Mouse (Mus musculus): ENCODE measurements around the gene Retnla.
"Not testable (repeated sequence)": the region's sequence is repeated elsewhere in the genome, so short reads cannot be mapped to it uniquely, and the experiment has no call there.

The Retnla gene

DNA sequence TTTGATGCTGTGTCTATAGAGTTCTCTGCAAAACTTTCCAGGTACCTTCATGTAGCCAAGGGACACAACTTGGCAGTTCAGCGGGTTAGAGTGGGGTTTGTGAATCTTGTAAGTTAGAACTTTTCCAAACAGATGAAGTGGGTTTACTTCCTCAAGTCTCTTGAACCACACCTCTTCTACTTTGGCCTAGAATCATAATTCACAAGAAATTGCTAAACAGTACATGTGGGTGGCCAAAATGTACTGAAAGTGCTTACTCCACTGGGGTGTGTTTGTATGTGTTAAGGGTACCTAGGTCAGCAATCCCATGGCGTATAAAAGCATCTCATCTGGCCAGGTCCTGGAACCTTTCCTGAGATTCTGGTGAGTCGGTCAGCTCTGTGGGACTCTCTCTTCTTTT lies at the start of gene Retnla:
TSS of gene Retnla (plus strand) at position 286 of the 400 bp plus-strand sequence.
- DNase-seq (ENCODE audit: low read depth, low spot score): no peak

DNA sequence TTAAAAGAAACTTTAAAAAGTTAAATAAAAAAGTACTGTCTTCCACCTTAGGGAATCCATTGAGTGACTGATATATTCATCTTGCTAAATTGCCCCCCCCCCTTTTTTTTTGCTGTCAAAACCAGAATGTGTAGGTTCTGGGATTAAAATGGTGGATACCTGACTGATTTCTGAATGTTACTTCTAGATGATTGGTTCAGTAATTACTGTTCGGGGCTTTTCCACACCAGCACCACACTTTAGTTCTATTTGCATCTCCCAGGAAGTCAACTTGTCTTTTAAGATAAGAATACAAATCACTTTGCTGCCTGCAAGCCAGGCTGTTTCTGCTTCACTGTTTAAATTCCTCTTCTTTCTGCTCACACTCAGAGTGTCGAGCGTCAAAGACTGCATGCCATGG lies 44.1 kb upstream of the Retnla start:
- DNase-seq (ENCODE audit: low read depth, low spot score): no peak

DNA sequence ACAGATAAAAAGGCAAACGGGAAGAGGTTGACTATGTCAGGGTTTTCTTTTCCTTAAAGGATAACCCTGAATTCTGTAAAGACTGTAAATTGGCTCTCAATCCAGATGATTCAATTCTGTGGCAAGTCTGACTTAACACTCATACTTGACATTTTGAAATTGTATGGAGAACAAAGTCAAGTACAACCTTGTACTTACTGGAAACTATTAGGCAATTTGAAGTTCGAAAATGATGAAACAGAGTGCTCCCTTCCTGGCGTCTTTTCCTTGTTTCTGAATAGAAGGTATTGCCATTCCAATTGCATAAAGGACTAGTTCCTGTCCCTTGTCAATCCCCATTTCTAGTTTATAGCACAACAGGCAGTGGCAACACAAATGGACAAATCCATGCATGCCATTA lies 42.9 kb upstream of the Retnla start:
- DNase-seq (ENCODE audit: low read depth, low spot score): no peak

DNA sequence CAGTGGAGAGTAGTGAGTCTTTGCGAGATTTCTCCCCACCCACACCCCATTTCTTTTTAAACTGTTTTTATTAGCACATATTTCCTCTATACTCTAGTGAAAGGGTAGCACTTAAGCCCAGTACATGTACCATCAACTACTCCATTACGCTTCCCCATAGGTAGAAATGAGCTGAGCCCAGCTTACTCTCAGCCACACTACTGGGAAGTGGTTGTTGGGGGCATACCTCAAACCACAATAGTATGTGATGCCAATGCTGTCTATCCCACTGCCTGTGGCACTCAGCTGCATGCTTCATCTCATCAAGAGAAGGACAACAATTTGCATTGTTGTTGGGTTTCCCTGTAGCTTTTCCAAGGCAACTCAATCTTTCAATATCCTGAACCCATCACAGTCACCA lies 41.4 kb upstream of the Retnla start:
- DNase-seq (ENCODE audit: low read depth, low spot score): no peak

DNA sequence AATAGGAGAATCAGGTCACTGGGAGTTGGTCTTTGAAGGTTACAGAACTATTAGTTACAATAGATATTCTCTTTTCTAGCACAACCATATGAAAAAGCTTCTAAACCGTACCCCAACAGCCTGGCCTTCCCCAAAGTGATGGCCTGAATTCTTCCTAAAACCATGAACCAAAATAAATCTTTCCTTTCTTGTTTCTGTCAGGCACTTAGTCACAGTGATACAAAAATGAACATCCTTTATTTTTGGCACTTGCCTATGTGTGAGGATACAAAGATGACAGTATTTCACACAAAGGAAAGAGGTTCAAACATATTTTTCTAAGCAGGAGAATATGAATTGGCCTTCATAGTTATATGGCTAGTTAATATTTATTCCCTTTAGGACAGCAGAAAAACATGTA lies 36.9 kb upstream of the Retnla start:
- no peak for DNase-seq (ENCODE audit: low read depth, low spot score)

DNA sequence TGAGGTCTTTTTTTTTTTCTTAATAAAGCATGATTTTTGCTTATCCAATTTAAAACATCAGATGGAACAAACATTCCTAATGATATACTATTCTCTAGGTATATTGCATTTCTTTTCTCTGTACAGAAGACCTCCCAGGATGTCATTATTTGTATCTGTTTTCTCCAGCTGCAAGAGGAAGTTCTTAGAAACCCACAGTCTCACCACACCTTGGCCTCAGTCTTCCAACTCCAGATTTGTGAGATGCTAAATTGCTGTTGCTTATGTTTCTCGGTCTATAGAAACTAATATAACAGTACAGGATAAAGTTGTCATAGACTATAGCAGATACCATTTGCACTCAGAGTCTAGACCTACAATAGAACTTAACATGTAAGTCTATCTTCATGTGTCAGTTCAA lies 35.8 kb upstream of the Retnla start:
- no peak for DNase-seq (ENCODE audit: low read depth, low spot score)

DNA sequence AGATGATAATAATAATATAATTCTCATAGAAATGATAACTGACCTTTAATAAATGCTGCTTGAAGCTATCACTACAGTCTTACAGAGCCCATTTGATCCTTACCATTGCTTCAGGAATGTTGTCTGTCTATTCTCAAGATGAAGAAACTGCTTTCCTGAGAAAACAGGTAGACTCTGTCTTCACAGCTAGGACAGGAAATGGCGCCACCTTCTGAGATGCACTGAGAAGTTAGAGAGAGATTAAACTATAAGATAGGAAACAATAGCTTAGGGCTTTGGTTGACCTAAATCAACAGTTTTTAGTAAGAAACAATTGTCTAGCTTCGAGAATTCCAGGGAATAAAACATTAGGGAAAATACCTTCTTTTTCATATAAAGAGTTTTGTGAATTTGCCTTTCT lies 33.0 kb upstream of the Retnla start:
- DNase-seq (ENCODE audit: low read depth, low spot score): peak; percentile 35

DNA sequence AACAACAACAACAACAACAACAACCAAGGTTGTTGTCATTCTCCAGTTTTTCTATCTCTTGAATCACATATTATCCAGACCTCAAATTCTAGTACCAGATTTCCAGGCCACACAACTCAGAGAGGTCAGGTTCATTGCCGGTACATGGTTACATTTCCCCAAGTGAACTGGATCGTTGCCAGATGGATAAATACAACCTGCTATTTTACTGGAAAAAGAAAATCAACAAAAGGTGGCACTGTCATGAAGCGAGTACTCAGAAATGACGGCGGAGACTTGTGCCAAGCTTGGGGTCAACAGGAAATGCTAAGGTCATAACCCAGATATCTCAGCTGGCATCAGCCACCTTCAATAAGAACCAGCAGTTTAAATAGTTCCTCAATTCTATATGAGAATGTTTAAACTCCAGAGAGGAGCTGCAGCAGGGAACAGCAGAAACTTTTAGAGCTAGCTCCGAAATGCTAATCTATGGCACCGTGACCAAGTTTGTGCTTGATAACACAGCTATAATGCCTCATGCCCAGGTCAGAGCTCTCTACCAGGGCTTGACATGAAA lies 30.4 kb upstream of the Retnla start:
- DNase-seq (ENCODE audit: low read depth, low spot score): no peak

DNA sequence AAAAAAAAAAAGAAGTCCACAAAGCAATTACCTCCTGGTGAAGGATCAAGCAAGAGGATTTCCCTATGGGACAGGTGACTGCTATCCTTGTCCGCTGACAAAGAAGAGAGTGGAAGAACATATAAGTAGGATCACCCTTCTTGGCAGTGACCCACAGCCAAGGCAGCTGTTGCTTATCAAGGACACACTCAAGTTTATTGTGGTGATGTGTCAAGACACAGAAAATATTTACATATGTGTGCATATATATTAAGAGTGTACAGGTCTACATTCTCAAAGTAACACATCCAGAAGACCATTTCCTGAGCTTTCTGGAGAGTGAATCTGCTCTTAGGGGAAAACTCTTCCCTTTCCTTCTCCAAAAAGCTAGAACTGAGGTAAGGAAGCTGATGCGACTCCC lies 25.7 kb upstream of the Retnla start, which contains the start of gene Retnlb:
TSS of gene Retnlb (plus strand) at position 162 of the 400 bp plus-strand sequence.
- DNase-seq (ENCODE audit: low read depth, low spot score): no peak

DNA sequence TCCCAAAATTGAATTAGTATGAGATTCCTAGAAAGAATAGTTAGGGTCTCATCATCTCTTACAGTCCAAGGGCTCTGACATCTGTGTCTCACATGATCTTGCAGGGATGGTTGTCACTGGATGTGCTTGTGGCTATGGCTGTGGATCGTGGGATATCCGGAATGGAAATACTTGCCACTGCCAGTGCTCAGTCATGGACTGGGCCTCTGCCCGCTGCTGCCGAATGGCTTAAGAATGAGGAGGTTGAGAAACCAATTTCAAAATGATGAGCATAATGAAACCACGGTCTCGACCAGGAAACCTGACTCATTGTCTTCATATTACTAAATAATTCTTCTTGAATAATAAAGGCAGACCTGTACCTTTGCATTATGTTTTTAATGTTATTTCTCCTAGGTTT lies 23.8 kb upstream of the Retnla start:
- DNase-seq (ENCODE audit: low read depth, low spot score): no peak

DNA sequence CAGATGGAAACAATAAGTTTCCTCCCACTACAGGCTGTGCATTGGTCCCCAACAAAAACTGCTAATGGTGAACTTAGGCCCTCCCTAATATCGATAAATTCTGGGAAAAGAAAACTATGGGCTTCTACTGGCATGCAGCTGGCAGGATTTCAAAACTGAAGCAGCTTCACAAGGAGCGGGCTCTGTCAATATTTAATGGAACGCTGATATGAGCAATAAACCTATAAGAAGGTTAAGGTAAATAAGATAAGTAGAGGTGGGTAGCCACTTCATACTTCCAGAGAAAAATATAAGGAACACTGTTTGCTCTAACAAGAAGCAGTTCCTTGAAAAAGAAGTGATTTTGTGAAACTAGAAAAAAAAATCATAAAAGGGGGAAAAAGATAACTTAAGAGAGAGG lies 15.9 kb upstream of the Retnla start:
- no peak for DNase-seq (ENCODE audit: low read depth, low spot score)

DNA sequence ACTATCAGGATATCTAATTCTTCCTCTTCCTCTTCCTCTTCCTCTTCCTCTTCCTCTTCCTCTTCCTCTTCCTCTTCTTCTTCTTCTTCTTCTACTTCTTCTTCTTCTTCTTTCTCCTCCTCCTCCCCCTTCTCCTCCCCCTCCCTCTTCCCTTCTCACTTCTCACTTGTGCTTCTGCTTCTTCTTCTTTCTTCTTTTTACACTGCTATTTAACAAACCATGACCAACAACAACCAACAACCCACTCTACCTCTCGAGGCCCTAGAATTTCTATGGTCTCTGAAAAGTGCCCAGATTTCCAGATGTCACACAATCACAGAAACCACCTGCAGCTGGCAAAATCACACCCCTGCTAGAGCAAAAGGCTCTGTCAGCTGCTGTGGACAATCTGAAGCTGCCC lies 14.7 kb upstream of the Retnla start:
- no peak for DNase-seq (ENCODE audit: low read depth, low spot score)

DNA sequence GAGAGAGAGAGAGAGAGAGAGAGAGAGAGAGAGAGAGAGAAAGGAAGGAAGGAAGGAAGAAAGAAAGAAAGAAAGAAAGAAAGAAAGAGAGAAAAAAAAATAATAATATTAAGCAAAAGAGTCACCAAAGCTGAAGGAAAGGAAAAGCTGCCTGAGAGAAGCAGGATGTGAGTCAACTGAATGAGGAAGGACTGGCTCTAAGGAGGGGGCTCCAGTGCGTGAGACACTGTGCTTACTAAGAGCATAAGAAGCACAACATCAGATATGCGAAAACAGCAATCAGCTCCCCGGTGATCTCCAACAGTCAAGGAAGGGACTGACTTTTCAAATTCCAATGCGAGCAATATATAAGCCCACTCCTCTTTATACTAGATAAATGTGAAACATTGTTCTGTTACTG lies 13.3 kb upstream of the Retnla start:
- DNase-seq (ENCODE audit: low read depth, low spot score): no peak

DNA sequence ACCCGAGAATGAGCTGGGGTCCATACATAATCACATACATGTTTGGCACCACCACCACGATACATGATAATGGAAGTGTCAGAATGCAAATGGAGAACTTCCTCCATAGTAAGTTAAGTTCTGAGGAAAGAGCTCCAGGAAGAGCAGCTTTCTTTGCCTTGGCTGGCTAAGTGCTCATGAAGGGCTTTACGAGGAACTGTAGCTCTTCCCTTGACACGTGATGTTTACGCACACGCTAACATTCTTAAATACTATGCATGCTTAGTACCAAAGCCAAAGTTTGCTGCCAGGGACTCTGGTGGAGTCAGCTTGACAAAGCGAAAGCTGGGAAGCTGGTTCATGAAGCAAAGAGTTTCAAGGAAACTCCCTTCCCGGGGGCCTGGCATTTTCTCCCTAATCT lies 10.3 kb upstream of the Retnla start:
- no peak for DNase-seq (ENCODE audit: low read depth, low spot score)

DNA sequence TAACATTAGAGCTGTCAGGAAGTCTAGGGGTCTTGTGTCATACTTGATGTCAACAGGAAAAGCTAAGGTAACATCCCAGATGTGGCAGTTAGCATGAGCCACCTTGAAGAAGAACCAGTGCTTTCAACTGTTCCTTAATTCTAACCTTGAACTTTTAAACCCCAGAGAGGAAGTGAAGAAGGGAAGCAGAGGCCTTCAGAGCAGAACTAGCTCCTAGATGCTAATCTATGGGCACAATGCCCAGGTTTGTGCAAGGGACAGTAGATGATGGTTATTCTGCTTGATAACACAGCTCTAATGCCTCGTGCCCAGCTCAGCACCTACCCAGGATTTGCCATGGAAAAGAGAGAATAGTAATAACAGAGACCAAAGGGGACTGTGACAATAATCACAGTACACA lies 8.7 kb upstream of the Retnla start:
- not testable (repeated sequence) for DNase-seq (ENCODE audit: low read depth, low spot score)

DNA sequence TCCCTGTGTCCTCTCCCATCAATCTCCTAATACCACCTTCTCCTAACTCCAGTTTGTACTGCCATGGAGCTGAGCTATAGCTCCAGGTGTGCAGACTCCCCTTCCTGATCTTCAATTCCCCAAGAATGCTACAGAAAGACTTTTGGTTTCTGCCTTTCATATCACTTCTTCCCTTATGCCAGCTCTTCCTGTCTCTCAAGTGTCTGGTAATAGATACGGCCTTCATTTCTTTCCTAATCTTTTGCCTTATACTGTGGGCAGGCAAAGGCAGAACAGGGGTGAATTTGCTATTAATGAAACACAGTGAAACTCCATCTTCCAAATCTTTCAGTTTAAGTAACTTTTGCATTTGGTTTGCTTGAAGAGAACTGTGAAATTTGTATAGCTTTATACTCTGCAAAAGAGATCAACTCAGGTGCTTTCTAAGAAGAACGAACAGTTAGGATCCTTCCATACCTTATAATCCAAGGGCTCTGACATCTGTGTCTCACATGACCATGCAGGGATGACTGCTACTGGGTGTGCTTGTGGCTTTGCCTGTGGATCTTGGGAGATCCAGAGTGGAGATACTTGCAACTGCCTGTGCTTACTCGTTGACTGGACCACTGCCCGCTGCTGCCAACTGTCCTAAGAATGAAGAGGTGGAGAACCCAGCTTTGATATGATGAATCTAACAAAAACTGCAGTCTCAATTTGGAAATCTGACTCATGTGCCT lies 1.5 kb downstream of the Retnla start:
- no peak for DNase-seq (ENCODE audit: low read depth, low spot score)

DNA sequence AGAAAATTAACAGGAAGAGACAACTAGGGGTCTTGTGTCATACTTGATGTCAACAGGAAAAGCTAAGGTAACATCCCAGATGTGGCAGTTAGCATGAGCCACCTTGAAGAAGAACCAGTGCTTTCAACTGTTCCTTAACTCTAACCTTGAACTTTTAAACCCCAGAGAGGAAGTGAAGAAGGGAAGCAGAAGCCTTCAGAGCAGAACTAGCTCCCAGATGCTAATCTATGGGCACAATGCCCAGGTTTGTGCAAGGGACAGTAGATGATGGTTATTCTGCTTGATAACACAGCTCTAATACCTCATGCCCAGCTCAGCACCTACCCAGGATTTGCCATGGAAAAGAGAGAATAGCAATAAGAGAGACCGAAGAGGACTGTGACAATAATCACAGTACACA lies 22.7 kb downstream of the Retnla start:
- DNase-seq (ENCODE audit: low read depth, low spot score): not testable (repeated sequence)

DNA sequence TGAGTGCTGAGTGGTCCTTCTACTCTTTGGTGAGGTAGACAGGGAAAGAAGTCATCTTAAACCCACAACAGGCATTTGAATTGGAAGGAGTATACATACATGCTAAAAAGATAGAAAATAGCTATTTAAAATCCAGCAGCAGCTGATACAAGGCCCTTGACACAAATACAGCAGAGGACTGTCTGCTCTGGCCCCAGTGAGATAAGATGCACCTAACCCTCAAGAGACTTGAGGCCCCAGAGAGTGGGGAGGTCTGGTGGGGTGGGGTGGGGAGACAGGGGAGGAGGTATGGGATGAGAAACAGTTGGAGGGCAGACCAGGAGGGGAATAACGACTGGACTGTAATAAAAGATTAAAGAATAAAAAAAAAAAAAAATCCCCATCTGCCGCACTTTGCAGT lies 25.3 kb downstream of the Retnla start:
- DNase-seq (ENCODE audit: low read depth, low spot score): no peak

DNA sequence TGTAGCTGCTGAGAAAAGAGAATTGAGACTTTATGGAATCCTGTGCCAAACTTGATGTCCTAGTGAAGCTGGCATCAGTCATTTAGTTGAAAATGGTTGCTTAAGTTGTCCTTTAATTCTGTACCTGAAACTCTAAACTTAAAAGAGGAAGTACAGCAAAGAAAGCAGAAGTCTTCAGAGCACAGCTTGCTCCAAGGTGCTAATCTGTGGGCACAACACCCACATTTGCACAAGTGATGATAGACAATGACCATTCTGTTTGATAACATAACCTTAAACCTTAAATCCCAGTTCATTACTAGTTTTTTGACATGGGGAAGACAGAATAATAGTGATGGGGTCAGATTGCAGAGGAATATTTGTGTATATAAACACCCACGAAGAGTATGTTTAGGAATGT lies 26.3 kb downstream of the Retnla start:
- no peak for DNase-seq (ENCODE audit: low read depth, low spot score)

DNA sequence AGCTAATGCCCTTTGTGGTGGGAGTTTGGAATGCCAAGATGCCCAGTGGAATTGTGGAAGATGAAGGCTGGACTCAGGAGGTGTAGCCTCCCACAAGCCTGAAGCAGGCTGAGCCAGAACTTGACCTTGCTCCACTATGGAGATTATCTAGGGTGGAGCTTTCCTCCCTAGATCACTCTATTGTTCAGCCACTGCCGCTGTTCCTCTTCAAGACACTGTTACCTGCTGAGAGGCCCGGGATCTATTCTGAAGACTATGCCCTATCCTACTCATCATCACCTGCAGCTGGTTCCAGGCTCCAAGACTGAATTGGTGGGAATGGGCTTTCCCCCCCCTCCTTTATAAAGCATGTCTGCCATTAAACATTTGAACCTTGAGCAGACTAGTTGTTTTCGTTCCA lies 27.3 kb downstream of the Retnla start:
- DNase-seq (ENCODE audit: low read depth, low spot score): peak; percentile 72

DNA sequence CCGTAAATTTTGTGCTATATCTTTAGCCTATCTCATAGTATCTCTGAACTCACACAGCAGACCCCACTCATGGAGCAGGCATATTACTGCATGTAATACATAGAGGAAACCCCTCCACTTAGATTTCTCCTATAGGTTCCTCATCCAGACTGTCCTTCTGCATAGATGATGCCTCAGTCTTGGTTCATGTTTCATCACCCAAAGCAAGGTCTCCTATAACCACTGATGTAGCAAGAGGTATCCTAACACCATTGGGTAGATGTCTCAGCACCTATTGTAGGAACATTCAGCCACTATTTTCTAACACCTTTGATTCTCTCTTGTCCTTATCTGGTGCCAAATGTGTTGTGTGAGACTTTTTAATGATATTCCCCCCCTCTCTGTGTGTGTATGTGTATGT lies 29.4 kb downstream of the Retnla start:
- DNase-seq (ENCODE audit: low read depth, low spot score): no peak

DNA sequence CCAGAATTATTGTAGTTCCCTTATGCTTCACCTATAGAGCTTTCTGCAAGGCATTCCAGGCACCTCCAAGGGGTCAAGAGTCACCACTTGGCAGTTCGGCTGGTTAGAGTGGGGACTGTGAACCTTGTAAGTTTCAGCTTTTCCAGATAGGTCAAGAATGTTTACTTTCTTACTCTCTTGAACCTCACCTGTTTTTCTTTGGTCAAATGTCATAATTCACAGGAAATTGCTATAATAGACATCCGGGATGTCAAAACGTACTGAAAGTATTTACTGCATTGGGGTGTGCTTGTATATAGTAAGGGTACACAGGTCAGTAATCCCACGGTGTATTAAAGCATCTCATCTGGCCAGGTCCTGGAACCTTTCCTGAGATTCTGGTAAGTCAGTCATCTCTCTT lies 30.0 kb downstream of the Retnla start, which contains the start of gene Retnlg:
TSS of gene Retnlg (plus strand) at position 301 of the 400 bp plus-strand sequence.
- no peak for DNase-seq (ENCODE audit: low read depth, low spot score)

DNA sequence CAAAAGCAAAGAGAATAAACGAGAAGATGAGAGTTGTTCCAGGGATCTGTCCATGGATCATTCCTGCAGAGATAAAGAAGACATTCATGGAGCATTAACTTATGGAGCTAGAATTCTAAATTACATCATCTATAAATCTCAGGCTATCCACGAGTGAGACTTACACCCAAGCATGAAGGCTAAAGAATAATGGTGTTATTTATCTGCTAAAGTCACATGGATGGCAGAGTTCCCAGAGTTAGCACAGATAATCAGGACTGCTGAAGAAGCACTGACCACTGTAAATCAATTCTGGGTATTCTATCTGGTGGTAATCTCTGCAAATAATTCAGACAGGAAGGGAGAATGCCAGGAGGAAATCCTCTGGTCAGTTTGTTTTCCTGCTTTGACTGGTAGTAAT lies 48.4 kb downstream of the Retnla start:
- no peak for DNase-seq (ENCODE audit: low read depth, low spot score)
